Mouse (Mus musculus) spleen, postnatal 36 days (tissue): ENCODE results near the gene Mfsd11.
A peak's percentile ranks its signal among the peaks of the same experiment; 100 is the strongest.

Experiments
- DNase-seq, 2 experiments: peaks; one replicate each; pipeline ENCODE4 v3.0.0; 2022; ENCODE audit warnings: low spot score in 2 of 2, mixed read lengths in 1 of 2

The Mfsd11 gene

DNA sequence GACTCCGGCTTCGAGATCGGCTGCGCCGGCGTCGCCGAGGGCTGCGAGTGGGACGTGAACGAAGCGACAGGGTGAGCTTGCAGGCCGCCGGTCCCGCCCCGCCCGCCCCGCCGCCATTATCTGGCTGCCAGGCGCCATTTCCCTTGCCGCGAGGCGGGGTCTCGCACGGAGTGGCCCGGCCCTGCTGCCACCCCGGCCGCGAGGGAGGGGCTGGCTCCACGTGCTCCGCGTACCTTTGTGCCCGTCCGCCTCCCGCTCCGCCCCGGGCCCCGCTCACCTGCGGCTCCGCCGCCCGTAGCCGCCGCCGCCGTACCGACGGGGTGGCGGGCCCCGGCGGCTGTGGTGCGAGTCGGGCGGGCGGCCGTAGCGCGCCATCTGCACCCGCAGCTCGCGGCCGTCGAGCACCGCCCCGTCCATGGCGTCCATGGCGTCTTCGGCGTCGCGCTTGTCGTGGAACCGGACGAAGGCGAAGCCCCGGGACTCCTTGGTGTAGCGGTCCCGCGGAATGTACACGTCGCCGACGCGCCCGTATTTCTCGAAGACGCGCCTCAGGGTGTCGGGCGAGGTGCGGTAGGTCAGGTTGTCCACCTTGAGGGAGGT, at the start of gene Mfsd11:
Gene Mfsd11 (plus strand): TSS at position 150 of the 600 bp plus-strand sequence.
- peak; percentile 84 to 86 for DNase-seq

DNA sequence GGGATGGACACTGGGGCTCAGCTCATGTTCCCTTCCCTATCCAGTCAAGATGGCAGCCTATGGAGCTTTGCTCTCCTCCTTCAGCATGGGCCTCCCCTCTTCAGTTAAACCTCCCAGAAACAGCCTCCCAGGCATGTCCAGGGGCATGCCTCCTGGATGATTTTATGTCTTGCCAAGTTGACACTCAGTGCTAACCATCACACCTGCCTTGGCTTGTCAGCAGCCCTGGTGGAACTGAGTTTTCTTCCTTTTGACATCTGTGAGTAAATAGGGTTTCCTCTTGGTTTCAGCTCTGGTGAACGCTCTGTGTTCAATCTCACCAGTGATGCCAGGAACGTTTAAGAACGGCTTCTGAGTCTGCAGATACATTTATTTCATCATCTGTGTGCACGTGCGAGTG, 49.5 kb upstream of the Mfsd11 start:
- DNase-seq: no peak

DNA sequence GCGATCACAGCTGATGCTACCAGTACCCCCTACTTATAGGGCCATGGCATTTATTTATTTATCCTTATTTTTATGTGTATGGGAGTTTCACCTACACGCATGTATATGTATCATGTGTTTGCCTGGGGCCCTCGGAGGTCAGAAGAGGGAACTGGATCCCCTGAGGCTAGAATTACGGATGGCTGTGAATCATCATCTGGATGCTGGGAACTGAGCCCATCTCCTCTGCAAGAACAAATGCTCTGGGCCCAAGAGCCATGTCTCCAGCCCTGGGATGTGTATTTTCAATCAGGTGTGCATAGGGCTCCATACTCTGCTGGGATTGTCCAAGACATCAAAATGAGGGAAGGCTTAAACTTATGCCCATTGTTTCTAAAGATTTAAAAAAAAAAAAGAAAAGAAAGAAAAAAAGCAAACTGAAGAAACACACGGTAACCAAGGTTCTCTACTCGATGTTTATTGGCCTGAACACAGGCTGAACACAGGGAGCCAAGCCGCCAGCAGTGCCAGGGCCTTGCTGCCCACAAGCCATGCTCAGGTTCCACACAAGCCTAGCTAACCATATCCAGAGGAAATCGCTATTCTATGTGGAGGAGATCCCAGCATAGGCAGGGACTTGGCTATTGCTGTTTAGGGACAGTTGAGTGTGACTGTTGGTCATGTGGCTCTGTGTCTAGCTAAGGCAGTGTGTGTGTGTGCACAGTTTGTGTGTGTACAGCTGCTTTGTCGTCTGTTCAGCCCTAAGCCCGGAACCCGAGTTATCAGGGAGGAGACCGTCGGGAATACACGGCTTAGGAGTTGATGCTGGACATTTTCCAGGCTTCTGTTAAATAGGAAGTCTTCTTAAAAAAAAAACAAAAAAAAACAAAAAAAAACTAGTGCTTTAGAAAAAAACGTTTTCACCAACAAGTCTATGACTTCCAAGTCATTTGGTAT, 45.8 kb upstream of the Mfsd11 start:
- no peak for DNase-seq

DNA sequence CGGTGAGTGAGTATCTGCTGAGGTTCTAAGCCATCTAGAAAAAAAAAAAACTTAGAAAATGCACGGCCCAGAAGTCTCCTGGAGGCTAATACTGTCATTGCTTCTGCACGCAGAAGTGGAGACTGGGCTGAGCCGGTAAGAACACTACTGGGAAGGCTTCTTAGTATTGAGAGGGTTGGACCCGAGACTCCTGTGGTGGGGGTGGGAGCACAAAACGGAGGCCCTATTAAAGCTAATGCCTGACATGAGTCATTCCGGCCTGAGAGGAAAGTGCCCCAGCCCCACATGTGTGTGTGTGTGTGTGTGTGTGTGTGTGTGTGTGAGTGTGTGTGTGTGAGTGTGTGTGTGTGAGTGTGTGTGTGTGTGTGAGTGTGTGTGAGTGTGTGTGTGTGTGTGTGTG, 45.1 kb upstream of the Mfsd11 start:
- DNase-seq: no peak

DNA sequence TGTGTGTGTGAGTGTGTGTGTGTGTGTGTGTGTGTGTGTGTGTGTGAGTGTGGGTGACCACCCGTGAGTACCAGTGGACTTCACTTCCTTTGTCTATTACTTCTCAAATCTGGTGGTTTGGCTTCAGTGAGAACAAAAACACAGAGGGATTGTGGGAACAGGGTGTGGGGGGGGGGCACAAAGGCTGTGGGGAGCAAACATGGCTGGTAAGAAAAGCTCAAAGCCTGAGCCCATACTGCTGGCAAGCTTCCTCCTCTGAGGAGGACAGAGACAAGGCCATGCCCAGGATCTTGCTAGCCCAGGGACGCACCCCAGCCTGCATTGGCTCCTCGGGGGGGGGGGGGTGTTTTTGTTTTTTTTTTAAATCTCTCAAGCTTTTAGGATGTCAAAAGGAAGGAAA, 44.7 kb upstream of the Mfsd11 start:
- DNase-seq: no peak

DNA sequence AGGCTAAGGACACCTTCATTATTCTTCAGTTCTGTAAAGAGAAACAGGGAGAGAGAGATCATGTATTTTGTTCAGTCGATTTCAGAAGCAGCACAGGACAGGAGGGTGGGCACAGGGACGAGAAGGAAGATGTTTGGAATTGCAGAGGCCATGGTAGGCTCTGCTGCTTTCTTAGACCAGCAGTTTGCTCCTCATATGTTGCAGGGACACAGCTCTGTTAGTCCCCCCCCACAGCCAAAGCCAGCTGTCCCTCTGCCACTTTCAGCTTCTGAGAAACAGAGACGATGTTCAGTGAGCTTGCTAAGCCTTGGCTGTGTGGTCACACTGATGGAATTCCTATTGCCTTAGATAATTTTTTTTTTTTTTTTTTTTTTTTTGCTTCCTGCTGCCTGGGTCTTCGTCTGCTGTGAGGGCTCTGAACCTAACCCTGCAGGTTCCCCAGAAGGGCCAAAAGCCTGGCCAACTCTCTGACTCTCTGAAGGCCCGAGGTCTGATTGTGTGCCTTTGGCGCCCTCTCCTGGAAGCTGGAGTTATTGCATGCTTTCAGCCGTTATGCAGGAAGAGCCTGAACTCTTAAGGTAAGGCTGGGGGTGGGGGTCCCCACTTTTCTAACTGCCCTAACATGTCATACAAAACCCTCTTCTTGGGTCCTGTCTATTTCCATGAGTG, 44.2 kb upstream of the Mfsd11 start:
- DNase-seq: peak; percentile 58 to 69

DNA sequence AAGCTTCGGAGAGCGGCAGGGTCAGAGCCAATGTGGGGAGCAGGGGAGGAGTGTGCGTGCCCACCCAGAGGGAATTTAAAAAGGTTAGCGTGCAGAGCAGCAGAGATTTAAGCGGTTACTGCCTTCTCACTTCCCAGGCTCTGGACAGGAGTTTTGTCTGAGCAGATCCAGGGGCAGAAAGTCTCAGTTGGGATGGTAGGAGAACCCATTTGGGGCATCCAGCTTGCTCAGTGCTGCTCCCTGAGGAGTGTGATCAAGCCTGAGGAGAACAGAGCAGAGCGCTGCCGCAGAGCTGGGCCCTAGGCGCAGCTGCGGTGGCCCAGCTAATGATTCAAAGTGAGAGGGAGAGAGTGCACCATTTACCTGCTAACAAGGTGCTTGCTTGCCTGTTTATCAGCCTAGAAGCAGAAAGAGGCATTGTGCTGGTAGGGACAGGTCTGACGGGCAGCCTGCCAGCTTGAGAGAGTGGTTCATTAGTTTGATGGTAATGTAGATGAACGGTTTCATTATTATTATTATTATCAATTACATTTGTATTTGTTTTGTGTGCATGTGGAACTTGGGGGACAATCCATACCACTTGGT, 43.3 kb upstream of the Mfsd11 start:
- DNase-seq: no peak

DNA sequence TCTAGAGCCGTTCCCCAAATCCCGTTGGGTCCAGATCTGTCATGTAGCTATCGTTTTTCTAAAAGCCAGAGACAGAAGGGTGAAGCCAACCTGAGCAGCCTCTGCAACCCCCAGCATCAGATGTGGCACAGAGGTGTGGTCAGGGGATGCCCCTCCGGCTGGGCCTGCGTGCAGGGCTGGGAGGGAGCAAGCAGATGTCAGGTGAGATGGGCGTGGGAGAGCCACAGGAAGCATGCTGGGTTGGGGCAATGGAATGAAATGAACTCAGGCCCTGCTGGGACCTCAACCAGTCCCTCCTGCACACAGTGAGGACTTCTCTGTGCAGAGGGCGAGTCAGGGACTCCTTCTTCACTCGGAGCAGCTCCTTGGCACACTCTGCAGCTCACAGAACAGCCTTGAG, 42.7 kb upstream of the Mfsd11 start:
- no peak for DNase-seq

DNA sequence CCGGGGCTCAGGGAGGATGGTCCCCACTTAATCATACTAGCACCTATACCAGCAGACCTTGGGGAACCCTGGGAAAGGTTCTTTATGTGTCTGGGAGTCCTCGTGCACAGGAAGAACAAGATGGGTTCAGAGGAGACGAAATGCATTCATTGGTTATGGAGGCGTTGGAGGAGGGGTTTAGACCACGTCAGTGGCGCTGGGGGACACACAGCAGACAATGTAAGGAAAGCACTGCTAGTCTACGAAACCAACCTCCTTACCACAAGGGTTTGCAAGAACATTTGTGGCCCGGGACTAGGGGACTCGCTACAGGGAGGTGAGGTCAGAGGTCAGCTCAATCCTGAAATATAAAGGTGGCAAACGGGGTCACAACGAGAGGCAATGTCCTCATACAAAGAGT, 41.7 kb upstream of the Mfsd11 start:
- no peak for DNase-seq

DNA sequence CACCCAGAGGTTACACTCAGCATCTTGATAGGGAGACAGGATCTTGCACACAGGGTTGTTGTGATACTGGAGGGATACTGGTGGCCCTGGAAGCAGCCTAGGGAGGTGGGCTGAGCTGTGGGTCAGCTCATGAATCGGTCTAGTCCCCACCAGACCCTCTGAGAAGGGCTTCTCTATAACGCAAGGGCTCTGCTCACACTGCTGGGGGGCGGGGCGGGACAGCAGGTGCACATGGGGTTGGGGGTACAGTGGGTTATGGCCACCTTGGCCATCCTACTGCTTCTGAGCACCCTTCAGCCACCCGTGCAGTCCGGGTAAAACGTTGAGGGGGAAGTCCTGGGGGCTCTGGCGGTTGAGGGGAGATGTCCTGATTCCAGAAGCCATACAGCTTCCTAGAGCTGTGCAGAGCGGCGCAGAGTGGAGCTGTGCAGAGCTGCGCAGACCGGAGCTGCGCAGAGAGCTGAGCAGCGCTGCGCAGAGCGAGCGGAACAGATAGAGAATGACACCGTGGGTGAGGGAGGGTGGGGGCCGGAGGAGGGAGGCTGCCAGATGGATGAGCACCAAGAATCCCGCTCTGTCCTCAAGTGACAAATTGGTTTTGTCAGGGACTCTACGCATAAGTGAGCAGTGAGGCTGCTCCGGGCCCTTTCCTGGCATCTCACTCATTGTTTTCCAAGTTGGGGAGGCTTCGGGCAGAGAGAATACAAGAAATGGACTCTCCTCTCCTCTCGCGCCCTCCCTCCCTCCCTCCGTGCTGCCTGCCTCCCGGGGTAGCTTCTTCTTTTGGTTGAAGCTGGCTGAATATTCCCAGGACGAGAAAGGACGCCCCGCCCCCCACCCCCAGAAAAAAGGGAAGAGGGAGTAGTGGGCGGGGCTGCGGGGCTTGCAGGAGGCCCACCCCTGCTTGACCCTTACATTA, 41.0 kb upstream of the Mfsd11 start:
- peak; percentile 18 to 31 for DNase-seq

DNA sequence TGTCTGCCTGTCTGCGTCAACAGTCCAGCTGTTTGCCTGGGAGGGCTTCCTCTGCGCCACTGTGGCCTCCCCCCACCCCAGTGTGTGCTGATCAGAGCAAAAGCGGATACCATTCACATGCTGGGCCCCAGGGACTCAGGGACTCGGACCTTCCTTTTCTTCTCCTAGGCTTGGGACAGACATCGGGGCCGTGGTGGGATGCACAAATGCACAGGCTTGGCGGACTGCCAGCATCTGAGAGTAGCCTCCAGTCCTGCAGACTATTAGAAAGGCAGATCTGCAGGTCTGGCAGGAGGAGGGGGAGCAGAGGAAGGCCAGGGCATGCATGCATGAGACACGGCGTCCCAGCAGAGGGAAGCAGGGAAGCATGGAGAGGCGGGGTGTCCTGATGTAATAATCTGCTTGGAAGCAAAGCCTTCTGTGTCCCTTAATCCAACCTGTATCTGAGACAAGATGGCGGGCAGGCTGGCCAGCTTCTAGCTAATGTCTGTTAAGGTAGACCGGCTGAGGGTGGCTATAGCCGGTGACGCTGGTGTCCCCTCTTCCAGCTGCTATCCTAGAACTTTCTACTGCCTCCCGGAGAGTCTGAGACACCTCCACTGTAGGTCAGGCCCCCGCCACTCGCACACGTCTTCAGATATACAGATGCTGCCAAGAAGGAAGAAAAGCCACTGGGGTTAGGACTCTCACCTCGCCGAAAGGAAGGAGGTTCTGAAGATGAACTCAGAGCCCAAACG, 39.3 kb upstream of the Mfsd11 start:
- no peak for DNase-seq

DNA sequence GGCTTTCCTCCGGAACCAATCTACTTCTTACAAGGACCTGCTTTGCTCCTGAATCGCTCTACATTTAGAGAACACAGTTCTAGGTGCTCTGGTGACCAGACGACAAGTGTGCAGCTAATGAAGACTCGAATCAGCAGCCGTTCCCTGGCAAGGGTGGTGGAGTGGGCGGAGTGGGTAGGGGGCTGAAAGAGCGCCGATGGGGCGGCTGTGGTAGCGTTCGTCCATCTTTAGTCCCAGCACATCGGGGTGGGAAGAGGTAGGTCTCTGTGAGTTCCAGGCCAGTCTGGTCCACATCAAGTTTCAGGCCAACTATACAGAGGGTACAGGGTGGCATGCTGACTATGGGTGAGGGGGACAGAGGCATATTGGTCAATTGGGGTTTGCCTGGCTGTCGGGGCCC, 38.6 kb upstream of the Mfsd11 start:
- no peak for DNase-seq

DNA sequence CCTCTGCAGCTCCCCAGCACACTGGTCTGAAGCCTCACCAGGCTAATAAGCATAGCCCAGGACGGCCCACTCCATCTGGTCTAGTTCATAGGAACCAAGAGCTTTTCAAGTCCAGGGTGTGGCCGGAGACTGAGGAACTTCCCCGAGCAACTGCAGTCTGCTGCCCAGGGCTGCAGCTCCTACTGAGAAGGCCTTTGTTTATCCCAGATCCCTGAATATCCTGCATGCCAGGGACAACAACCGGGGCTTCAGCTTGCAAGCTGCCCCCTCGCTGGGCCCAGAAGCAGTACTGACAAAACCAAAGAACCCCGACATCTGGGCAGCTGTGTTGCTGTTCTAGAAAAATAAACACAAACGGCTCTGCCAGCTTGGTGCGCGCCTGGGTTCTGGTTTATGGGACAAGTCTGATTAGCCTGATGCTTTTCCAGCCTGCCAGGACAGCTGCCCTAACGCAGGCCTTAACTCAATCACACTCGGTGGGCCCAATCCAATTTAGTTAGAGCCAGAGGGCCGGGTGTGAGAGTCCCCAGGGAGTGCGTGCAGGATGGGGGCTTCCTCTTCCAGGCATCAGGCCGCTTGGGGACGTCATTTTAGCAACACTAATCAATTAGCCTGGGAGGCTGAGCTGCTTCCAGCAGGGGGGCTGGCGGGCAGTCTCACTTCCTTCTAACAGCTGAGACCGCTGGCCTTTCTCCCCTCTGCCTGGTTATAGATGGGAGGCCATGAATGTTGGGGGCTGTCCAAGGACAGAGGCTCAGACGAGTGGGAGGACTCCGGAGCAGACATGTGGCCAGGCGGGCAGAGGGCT, 38.0 kb upstream of the Mfsd11 start:
- DNase-seq: peak; percentile 57 to 64

DNA sequence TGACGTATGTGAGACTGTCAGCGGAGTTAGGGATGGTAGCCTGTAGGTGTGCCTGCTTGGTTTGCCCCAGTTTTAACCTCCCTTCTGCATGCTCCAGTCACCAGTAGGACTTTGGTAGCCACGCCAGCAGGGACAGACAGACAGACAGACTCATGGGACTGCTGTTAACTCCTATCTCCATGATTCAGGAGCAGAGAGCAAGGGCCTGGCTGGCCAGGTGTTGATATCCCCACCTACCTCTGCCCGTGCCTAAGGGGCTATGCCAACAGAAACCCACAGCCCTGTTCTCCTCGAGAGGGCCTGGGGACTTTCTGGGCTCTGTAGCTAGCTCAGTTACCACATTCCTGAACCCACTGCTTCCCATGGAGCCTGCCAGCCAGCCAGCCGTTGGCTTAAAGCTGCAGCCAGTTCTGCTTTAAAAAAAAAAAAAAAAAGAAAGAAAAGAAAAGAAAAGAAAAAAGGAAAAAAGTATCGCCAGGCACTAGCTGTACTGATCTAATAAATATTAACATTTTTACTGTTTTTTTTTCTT, 37.3 kb upstream of the Mfsd11 start:
- no peak for DNase-seq

DNA sequence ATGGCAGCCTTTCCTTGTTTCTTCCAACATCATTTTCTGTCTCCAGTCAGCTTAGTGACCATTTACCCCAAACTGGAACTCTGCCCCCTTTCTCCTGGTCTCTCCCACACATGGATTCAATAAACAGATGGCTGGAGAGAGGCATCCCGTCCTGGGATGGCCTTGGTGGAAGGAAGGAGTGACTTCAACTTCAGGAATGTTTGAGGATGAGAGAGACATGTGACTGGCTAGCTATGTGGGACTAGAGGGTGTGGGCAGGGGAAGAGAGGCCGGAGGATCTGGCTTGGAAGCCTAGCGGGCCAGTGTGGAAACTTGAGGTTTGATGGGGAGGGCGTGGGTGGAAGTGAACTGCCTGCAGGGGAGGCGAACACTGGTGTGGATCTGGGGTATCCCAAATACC, 35.5 kb upstream of the Mfsd11 start:
- no peak for DNase-seq

DNA sequence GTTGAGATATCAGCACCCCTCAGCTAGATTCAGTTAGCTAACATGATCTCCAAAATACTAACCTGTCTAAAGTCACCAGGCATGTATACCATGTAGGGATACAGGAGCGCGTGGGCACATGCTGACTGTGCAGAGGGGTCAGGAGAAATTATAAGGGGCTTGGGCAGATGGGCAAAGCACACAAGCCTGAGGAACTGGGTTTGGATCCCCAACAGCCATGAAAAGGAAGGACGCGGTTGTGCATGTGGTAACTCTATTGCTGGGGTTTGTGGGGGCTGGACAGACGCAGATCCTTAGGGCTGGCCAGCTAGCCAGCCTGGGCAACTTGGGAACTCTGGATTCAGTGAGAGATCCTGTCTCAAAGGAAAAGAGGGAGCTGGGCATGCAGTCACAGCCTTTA, 34.7 kb upstream of the Mfsd11 start:
- no peak for DNase-seq

DNA sequence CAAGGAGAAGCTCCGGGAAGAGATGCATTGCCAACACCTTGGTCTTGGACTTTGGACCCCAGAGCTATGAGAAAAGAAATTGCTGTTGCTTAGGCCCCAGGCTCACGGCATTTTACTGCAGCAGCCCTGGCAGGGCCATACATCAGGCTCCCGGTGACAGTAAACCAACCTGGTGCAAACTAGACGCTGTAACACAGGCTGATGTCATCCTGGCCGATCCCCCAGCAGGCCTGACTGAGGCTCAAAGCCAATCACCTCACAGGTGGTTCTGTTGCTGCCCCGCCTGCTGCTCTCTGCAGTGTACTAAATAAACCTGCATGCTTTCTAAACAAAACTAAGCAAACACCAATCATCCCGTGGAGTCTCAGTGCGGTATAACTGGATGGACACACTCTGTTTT, 33.5 kb upstream of the Mfsd11 start:
- DNase-seq: no peak

DNA sequence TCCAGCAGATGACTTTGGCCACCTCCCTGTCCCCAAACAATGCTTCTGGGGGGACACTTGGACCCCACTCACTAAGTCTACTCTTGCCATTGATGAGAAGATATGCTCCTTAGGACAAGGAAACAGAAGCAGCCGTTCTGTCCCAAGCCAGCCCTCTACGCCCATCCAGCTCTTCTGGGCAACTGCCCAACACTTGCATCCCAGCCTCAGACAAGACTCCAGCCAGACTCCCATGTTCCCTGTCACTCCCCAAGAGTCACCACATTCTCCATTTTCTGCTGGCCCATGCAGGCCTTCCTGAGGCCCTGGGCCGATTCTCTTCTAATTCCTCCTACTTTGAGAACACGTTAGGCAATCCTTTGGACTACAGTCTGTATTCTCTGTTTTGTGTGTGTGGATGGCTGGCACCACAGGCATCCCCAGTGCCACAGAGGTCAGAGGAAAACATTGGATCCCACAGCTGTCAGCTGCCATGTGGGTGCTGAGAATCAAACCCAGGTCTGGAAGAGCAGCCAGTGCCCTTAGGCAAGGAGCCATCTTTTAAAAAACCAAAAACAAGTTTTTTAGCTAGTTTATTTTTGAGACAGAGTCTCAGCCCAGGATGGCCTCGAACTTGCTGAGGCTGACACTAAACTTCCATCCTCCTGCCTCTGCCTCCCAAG, 32.2 kb upstream of the Mfsd11 start:
- no peak for DNase-seq
